Mouse (Mus musculus): Measurements from ENCODE around the gene Kcnab3.
"Not testable (repeated sequence)": the region's sequence is repeated elsewhere in the genome, so short reads cannot be mapped to it uniquely, and the experiment has no call there.

The Kcnab3 gene

GRCm38 (mm10) chr11:69325628-69326407 lies at the start of gene Kcnab3:
Gene Kcnab3, plus strand, starts transcription at chr11:69326258.
- DNase-seq (ENCODE audit: low spot score), result peak; percentile 85

GRCm38 (mm10) chr11:69277267-69277666 lies 48.8 kb upstream of the Kcnab3 start:
- DNase-seq (ENCODE audit: low spot score), result no peak

DNA sequence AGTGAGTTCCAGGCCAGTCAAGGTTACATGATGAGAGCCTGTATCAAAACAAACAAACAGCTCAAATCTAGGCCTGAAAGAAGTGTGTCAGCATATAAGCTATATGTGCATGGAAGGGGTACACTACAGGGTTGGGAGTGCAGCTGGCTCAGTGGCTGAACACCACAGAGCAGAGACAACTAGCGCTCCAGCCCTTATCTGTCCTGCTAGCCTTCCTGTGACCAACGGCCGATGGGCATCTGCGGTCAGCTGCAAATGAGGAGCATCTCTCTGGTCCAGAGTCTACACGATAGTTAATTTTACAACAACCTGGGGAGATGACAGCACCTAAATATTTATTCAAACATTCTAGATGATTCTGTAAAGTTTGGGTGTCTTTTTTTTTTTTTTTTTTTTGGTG lies 34.9 kb upstream of the Kcnab3 start:
- no peak for DNase-seq (ENCODE audit: low spot score)

- DNase-seq (ENCODE audit: low spot score), result no peak
These were observed 30.8 kb upstream of the Kcnab3 start for GRCm38 (mm10) chr11:69295286-69295685.

DNA sequence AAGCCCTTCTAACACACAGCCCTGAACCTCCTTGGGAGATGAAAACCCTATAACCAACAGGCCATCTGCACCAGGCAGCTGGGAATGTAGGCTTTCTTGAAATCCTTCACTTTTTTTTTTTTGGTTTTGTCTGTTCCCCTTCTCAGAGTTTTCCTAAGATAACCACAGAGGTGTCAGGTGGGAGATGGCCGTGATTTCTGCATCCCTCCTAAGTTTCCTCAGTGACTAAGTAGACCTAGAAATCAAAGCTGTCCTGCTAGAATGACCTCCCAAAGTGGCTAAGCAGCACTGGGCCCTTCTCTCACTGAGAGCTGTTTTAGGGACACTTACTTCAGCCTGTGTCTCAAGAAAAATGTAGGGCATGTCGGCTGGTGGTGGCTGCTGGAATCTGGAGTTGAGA lies 28.3 kb upstream of the Kcnab3 start:
- no peak for DNase-seq (ENCODE audit: low spot score)

GRCm38 (mm10) chr11:69298231-69298630 lies 27.8 kb upstream of the Kcnab3 start:
- DNase-seq (ENCODE audit: low spot score), result no peak

DNA sequence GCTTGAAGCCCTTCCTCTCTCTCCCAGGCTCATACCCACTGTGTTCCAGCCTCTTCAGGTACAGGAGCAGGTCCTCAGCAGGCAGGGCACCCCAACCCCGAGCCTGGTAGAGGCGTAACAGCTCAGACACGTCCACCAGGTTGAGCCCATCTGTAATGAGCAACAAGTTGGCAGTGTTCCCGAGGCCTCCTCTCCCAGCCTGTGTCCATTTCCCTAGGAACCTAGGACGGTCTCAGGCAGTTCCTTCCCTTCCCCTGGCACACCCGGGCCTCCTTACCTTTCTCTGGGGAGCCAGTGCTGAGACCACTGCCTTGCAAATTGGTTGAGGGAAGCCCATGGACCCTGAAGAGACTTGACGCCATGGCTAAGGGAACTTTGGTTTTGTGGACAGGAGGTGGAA lies 23.2 kb upstream of the Kcnab3 start:
- DNase-seq (ENCODE audit: low spot score), result no peak

DNA sequence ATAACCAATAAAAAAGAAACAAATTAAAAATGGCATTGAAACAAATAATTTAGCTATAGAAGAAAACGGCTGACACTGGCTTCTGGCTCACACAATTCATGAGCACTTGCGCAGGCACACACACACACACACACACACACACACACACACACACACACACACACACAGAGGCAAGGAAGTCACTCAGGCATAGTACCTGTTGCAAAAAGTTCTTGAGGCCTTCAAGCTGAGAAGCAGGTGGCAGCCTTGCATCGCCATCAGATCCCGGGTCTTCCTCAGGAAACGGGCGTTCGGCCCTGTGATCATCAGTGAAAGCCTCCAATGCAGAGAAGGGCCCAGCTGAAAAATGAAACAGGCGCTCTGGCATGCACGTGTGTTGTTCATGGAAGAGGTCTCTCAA lies 20.8 kb upstream of the Kcnab3 start:
- DNase-seq (ENCODE audit: low spot score), result no peak

- DNase-seq (ENCODE audit: low spot score), result no peak
These were observed 20.0 kb upstream of the Kcnab3 start for GRCm38 (mm10) chr11:69306039-69306438.

GRCm38 (mm10) chr11:69311266-69311665 lies 14.8 kb upstream of the Kcnab3 start:
- no peak for DNase-seq (ENCODE audit: low spot score)

- DNase-seq (ENCODE audit: low spot score), result no peak
These were observed 9.7 kb upstream of the Kcnab3 start for GRCm38 (mm10) chr11:69316361-69316760.

DNA sequence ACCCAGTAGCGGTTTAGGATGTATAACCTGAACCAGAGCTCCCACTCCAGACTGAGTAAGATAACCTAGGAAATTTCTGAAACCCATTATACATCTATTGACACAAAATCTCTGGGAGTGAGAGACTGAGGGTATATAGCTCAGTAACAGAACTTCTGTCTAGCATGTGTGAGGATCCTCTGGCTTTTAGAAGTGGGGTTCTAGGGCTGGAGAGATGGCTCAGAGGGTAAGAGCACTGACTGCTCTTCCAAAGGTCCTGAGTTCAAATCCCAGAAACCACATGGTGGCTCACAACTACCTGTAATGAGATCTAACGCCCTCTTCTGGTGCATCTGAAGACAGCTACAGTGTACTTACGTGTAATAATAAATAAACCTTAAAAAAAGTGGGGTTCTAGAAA lies 8.1 kb upstream of the Kcnab3 start:
- not testable (repeated sequence) for DNase-seq (ENCODE audit: low spot score)

- DNase-seq (ENCODE audit: low spot score), result no peak
These were observed 4.5 kb upstream of the Kcnab3 start for GRCm38 (mm10) chr11:69321580-69321979.

- no peak for DNase-seq (ENCODE audit: low spot score)
These were observed 4.0 kb upstream of the Kcnab3 start for GRCm38 (mm10) chr11:69322010-69322409.

- no peak for DNase-seq (ENCODE audit: low spot score)
These were observed 3.2 kb upstream of the Kcnab3 start for GRCm38 (mm10) chr11:69322693-69323471.

DNA sequence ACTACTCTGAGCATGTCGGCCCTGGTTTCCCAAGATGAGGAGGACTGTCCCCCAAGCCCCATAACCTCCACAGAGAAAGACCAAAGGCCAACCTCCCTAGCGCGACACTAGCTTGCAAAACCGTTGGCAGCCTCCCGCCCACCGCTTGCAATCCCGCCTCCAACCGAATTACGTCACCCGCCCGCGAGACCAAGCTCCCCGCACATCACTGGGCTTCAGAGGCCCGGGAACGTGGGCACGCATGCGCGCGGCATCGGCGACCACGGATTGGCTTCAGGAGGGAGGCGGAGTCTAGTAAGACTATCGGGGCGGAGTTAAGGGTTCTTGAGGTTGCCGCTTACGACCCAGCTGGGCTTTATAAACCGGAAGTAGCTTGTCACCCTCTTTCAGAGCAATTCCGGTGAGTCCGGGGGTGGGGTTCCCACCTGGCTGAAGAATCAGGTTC lies 2.4 kb upstream of the Kcnab3 start, which contains the start of the genes Cntrob and Trappc1:
Cntrob (minus strand) TSS at position 109 of the 445 bp plus-strand sequence.
Trappc1 (plus strand) TSS at position 314 of the 445 bp plus-strand sequence.
- DNase-seq (ENCODE audit: low spot score), result peak; percentile 99

DNA sequence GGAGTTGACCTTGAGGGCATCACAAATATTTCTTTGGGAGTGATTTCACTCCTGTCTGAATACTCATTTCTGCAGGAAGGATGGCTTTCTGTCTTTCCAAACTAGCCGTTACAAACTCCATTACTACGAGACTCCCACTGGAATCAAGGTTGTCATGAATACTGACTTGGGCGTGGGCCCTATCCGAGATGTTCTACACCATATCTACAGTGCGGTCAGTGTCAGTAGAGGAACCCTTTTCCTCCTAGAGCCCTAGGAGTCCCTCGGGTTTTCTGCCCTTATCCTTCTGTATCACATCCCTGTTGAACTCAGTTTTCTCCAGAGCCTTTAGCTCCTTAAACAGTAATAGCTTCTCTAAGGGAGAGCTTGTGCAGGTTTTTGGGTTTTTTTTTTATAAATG lies 1.3 kb upstream of the Kcnab3 start:
- DNase-seq (ENCODE audit: low spot score), result no peak

DNA sequence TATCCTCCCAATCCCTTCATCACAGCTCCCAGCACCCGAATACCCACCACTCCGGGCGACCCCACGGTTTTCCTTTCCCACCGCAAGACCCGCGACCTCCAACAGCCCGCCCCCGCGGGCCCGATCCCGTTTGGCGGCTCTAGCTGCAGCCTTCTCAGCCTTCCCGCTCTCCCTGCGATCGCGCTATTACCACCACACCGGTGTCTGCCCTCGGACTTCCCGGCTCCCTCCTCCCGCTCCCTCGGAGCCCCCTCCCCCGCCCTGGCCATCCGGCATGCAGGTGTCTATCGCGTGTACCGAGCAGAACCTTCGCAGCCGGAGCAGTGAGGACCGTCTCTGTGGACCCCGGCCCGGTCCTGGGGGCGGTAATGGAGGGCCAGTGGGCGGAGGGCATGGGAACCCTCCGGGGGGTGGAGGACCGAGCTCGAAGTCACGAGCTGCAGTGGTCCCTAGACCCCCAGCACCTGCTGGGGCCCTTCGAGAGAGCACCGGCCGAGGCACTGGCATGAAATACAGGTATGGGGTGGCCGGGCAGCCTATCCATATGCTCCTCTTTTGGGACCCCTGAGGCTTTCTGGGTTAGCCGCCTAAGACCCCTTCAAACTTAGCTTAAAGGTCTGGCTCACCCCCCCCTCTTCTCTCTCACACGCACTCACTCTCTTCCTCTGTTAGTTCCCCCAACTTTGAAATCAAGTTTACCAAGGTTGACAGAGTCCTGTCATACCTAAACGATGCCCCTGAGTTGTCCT lies 524 bp downstream of the Kcnab3 start:
- DNase-seq (ENCODE audit: low spot score), result no peak

DNA sequence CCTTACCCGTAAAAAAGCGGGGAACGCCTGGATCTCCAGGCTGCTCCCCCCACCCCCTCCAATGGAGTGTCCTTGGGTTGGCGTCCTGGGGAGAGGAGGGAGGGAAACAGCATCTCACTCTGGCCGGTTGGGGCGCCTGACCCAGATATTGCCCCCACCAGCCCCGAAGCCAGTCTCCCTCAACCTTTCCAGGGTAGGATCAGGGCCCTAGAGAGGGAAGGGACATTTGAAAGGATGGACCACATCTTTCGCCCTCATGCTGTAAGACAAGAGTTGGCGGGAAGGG lies 1.0 kb downstream of the Kcnab3 start:
- no peak for DNase-seq (ENCODE audit: low spot score)

DNA sequence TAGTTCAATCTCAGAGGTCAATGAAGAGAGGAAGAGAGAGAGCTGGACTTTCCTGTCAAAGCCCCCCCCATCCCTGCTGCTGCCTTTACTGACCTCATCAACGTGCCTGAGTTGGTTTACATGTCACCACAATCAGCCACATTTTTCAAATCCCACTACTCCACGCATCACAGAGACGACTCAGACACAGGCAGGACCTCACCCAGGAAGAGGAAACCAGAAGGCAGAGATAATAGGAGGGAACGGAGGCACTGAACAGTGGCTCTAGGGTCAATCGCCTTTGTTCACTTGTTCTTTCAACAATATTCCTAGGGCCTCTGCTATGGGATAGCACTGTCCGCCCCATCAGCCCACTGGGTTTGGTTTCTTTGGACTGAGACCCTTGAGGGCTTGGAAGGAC lies 1.6 kb downstream of the Kcnab3 start:
- DNase-seq (ENCODE audit: low spot score), result no peak

GRCm38 (mm10) chr11:69328517-69328916 lies 2.5 kb downstream of the Kcnab3 start:
- DNase-seq (ENCODE audit: low spot score), result no peak

DNA sequence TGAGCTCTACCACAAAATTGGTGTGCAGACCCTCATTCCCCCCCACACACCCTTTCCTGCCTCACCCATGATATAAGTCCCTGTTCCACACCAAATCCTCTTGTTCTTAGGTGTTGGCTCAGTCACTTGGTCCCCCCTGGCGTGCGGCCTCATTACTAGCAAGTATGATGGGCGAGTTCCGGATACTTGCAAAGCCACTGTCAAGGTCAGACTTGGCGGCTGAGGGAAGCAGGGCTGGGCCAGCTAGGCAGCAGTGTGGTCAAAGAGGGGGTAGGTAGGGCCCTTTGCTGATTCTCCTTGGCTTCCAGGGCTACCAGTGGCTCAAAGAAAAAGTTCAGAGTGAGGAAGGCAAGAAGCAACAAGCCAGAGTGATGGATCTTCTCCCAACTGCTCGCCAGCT lies 5.1 kb downstream of the Kcnab3 start:
- peak; percentile 50 for DNase-seq (ENCODE audit: low spot score)
